Comparison of ENCODE assay signal across 10 mouse cellular contexts in genomic region chr10:96956449-96956834, GRCm38 (mm10).
DNase-seq lines count a peak whose midpoint lies in the region; ATAC-seq and TF ChIP-seq lines count a peak whose summit lies in the region.
"Had no signal": no experiment of that assay in that cellular context is flagged by ENCODE, and none has a peak within 500 bp of the region (broad histone marks: within the 10 kb centered on the region; RNA-seq: fewer than 3 reads in every experiment).

No protein-coding gene starts in this region.

- H3K4me1 ChIP-seq in lung, embryonic 15.5 days: 0 out of 2 replicates have a peak, but pooled peaks cover 10% of the 10 kb centered on the region
- H3K4me1 ChIP-seq in lung, adult 2 months (ENCODE audit: control insufficient read depth, insufficient read depth, low read length): peaks cover 2% of the 10 kb centered on the region; the same call in 1 of the 2 replicates
- peaks cover 16% of the 10 kb centered on the region for H3K4me1 ChIP-seq in forebrain, embryonic 16.5 days (replicated peaks; ENCODE audit: control insufficient read depth, insufficient read depth, low read length)
- H3K4me1 ChIP-seq in midbrain, embryonic 11.5 days (ENCODE audit: control insufficient read depth, insufficient read depth, low read length): peaks cover 16% of the 10 kb centered on the region
- no peaks in the 10 kb centered on the region for H3K4me1 ChIP-seq in liver, embryonic 12.5 days

- H3K36me3 ChIP-seq in lung, embryonic 15.5 days: no peaks in the 10 kb centered on the region
- no peaks in the 10 kb centered on the region for H3K36me3 ChIP-seq in forebrain, embryonic 16.5 days (ENCODE audit: control insufficient read depth, insufficient read depth)
- no peaks in the 10 kb centered on the region for H3K36me3 ChIP-seq in midbrain, embryonic 11.5 days (ENCODE audit: control insufficient read depth, insufficient read depth, low read length)
- no peaks in the 10 kb centered on the region for H3K36me3 ChIP-seq in liver, embryonic 12.5 days

- no peaks in the 10 kb centered on the region for H3K9me3 ChIP-seq in lung, embryonic 15.5 days
- H3K9me3 ChIP-seq in forebrain, embryonic 16.5 days (ENCODE audit: control insufficient read depth, low read length): no peaks in the 10 kb centered on the region
- H3K9me3 ChIP-seq in midbrain, embryonic 11.5 days (ENCODE audit: control insufficient read depth, low read length): no peaks in the 10 kb centered on the region
- no peaks in the 10 kb centered on the region for H3K9me3 ChIP-seq in liver, embryonic 12.5 days (replicated peaks)

- H3K9ac ChIP-seq in lung, embryonic 15.5 days: no peak overlapping the region
- H3K9ac ChIP-seq in forebrain, embryonic 16.5 days (replicated peaks; ENCODE audit: low read depth, low read length): no peak overlapping the region
- H3K9ac ChIP-seq in midbrain, embryonic 11.5 days (ENCODE audit: low read length): no peak overlapping the region
- no peak overlapping the region for H3K9ac ChIP-seq in liver, embryonic 12.5 days

- no peak for ATAC-seq in lung, embryonic 15.5 days (ENCODE audit: borderline replicate concordance, extremely low read depth, low FRiP score, low TSS enrichment)
- peak; percentile 45 for ATAC-seq in forebrain, embryonic 16.5 days
- ATAC-seq in midbrain, embryonic 11.5 days (ENCODE audit: low FRiP score): no peak
- ATAC-seq in liver, embryonic 12.5 days: no peak

- H3K4me2 ChIP-seq in lung, embryonic 15.5 days: peak overlapping the region; percentile 39; the same call in 1 of the 2 replicates
- H3K4me2 ChIP-seq in forebrain, embryonic 16.5 days (ENCODE audit: low read length): peak overlapping the region; percentile 50
- H3K4me2 ChIP-seq in midbrain, embryonic 11.5 days: peak overlapping the region; percentile 25
- H3K4me2 ChIP-seq in liver, embryonic 12.5 days: no peak overlapping the region

- DNase-seq in lung, adult 2 months: no peak
- DNase-seq in midbrain, embryonic 11.5 days (ENCODE audit: low spot score, missing footprints): no peak
- no peak for DNase-seq in testis, postnatal 14 days (ENCODE audit: low spot score)
- no peak for DNase-seq in frontal cortex, postnatal 25 days (ENCODE audit: low spot score in 2 of 2)
- DNase-seq in cerebellum, adult 18-20 months: no peak
- DNase-seq: liver; lung, postnatal 14 days had no signal

- H3K27ac ChIP-seq in lung, embryonic 15.5 days: no peak overlapping the region
- peak overlapping the region; percentile 82 for H3K27ac ChIP-seq in forebrain, embryonic 16.5 days (ENCODE audit: low read length)
- no peak overlapping the region for H3K27ac ChIP-seq in midbrain, embryonic 11.5 days (ENCODE audit: low read depth, low read length)
- H3K27ac ChIP-seq in liver, embryonic 12.5 days: no peak overlapping the region

- no peak for TF ChIP-seq CTCF in lung, adult 2 months (IDR thresholded peaks at IDR 0.05; ENCODE audit: insufficient read depth, low read length)

- no peak for TF ChIP-seq POLR2A in lung, adult 2 months (IDR thresholded peaks at IDR 0.05; ENCODE audit: borderline replicate concordance, extremely low read depth, low read depth, low read length)

- no peak overlapping the region for H3K4me3 ChIP-seq in lung, embryonic 15.5 days
- no peak overlapping the region for H3K4me3 ChIP-seq in lung, adult 2 months (replicated peaks; ENCODE audit: extremely low read depth, low read depth, low read length)
- no peak overlapping the region for H3K4me3 ChIP-seq in forebrain, embryonic 16.5 days (replicated peaks; ENCODE audit: low read length)
- no peak overlapping the region for H3K4me3 ChIP-seq in midbrain, embryonic 11.5 days (ENCODE audit: low read depth, low read length)
- H3K4me3 ChIP-seq in liver, embryonic 12.5 days: no peak overlapping the region

- no peaks in the 10 kb centered on the region for H3K27me3 ChIP-seq in lung, embryonic 15.5 days
- no peaks in the 10 kb centered on the region for H3K27me3 ChIP-seq in forebrain, embryonic 16.5 days (replicated peaks; ENCODE audit: control insufficient read depth, insufficient read depth, low read length)
- no peaks in the 10 kb centered on the region for H3K27me3 ChIP-seq in midbrain, embryonic 11.5 days (ENCODE audit: control insufficient read depth, insufficient read depth, low read length)
- no peaks in the 10 kb centered on the region for H3K27me3 ChIP-seq in liver, embryonic 12.5 days (replicated peaks)

- 92% methylated on average over 5 of the region's 5 CpGs for WGBS in lung, embryonic 15.5 days
- WGBS in lung, adult 2 months: 93% methylated on average over 5 of the region's 5 CpGs
- WGBS in forebrain, embryonic 16.5 days: 7% methylated on average over 5 of the region's 5 CpGs
- 76% methylated on average over 5 of the region's 5 CpGs for WGBS in midbrain, embryonic 11.5 days
- 84% methylated on average over 5 of the region's 5 CpGs for WGBS in liver, embryonic 12.5 days (ENCODE audit: insufficient replicate concordance)
